Mouse (Mus musculus): Measurements from ENCODE around the gene Ddx20.

DNA sequence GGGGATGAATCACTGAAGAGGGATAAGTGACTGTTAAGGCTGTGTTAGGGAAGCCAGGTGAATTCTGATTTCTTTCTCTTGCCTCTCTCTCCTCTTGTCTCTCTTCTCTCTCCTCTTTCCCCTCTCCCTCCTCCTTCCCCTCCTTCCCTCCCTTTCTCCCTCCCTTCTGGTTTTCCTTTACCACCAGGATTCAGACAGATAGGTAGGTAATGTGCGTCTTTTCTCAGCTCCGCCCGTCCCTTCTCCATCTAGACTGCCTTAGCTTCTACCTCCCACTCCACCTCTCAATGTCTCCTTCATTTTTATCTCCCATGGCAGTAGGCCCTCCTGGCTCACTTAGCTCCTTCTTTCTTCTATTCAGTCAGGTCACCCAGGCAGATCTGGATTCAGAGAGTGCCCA lies 18.2 kb upstream of the Ddx20 start:
- TF ChIP-seq CTCF (IDR thresholded peaks at IDR 0.05; ENCODE audit: borderline replicate concordance, insufficient read depth, low read depth, low read length): no peak
- TF ChIP-seq POLR2A (IDR thresholded peaks at IDR 0.05; ENCODE audit: borderline replicate concordance, insufficient read depth, low read length): no peak; the same call in 1 of the 2 replicates

Data from cerebellum, adult 2 months (tissue).